Mouse (Mus musculus) limb, embryonic 14.5 days (tissue): Measurements from ENCODE around the gene Ppp6c. TPM values are rescaled to one million over a fixed set of nuclear protein-coding genes. Genes with fewer than 3 reads are reported as not detected.
A peak's percentile ranks its signal among the peaks of the same experiment; 100 is the strongest.

Experiments used
- ATAC-seq: fragments of 200-750 bp; cut with Nextera tagmentation; 2 replicates; pipeline ENCODE4 v1.8.0; 2017; ENCODE audit warnings: low read depth, moderate number of reproducible peaks, moderate TSS enrichment; ENCODE audit not compliant: low FRiP score
- DNase-seq: peaks from one replicate; pipeline ENCODE4 v3.0.0-alpha.2; 2015; ENCODE audit warnings: low spot score
- H3K27ac ChIP-seq: fragments of 300-500 bp; sonication (generic); replicated peaks from 2 replicates; pipeline ENCODE4 v1.5.1; 2014; ENCODE audit warnings: low read depth, mild to moderate bottlenecking, low read length, moderate library complexity, mixed read lengths
- H3K27me3 ChIP-seq: fragments of 300-500 bp; sonication (generic); 2 replicates; pipeline ENCODE4 v1.6.1; 2014; ENCODE audit warnings: low read length, mixed read lengths; ENCODE audit not compliant: control insufficient read depth, insufficient read depth
- H3K36me3 ChIP-seq: fragments of 300-500 bp; sonication (generic); 2 replicates; pipeline ENCODE4 v1.6.1; 2014; ENCODE audit warnings: mild to moderate bottlenecking, low read length, moderate library complexity, mixed read lengths; ENCODE audit not compliant: control insufficient read depth, insufficient read depth
- H3K4me1 ChIP-seq: fragments of 300-500 bp; sonication (generic); 2 replicates; pipeline ENCODE4 v1.6.1; 2014; ENCODE audit warnings: antibody characterized with exemption, low read length, mixed read lengths; ENCODE audit not compliant: control insufficient read depth, insufficient read depth
- H3K4me2 ChIP-seq: fragments of 300-500 bp; sonication (generic); replicated peaks from 2 replicates; pipeline ENCODE4 v1.6.1; 2014; ENCODE audit warnings: low read depth, mild to moderate bottlenecking, low read length, moderate library complexity; ENCODE audit not compliant: severe bottlenecking
- H3K4me3 ChIP-seq: fragments of 300-500 bp; sonication (generic); replicated peaks from 2 replicates; pipeline ENCODE4 v1.5.1; 2014; ENCODE audit warnings: low read length
- H3K9ac ChIP-seq: fragments of 300-500 bp; sonication (generic); 2 replicates; pipeline ENCODE4 v1.6.1; 2014; ENCODE audit warnings: mild to moderate bottlenecking, low read depth, low read length, moderate library complexity; ENCODE audit not compliant: severe bottlenecking
- H3K9me3 ChIP-seq: fragments of 300-500 bp; sonication (generic); 2 replicates; pipeline ENCODE4 v1.6.1; 2016; ENCODE audit warnings: low read length; ENCODE audit not compliant: control insufficient read depth
- POLR2A ChIP-seq: fragments of 200-500 bp; IDR thresholded peaks from 2 replicates; pipeline ENCODE4 v1.8.0; 2012; ENCODE audit warnings: inconsistent platforms, mild to moderate bottlenecking, moderate library complexity, borderline replicate concordance; ENCODE audit not compliant: insufficient read depth, insufficient read length; ENCODE audit errors: extremely low read depth
- WGBS: fragments of 180-500 bp; shearing (Covaris S2); extraction: QIAGEN DNeasy Blood & Tissue Kit; methylation state at CpG from one replicate; pipeline ENCODE4 v1.1.7; 2014; 5-methylcytosine and 5-hydroxymethylcytosine counted together
- polyA plus RNA-seq, 2 experiments: library from polyadenylated mRNA; depleted of rRNA in 1 of 2; stranded (reverse) in 1 of 2; unstranded in 1 of 2; fragments of >200 nt; fragmentation: Nextera tagmentation in 1 of 2; extraction: Ambion mirVana in 1 of 2; gene quantifications; 2 replicates each; pipeline versions ENCODE4 v1.2.1 to v1.2.3; 2012 to 2014

The Ppp6c gene
- polyA plus RNA-seq, 2 experiments, result 50.3 to 74.4 TPM

- Histone ChIP-seq H3K27ac (no peak overlapping the region), H3K4me1 (peaks cover 10% of the 10 kb centered on the region), H3K27me3 (no peaks in the 10 kb centered on the region), H3K4me3 (peak overlapping the region; percentile 66), H3K36me3 (no peaks in the 10 kb centered on the region), H3K4me2 (peak overlapping the region; percentile 60), H3K9ac (0 out of 2 replicates have a peak overlapping the region, but pooled peaks have one; percentile 85), H3K9me3 (no peaks in the 10 kb centered on the region)
- ATAC-seq (no peak), DNase-seq (no peak)
- no peak for TF ChIP-seq POLR2A
Measured at GRCm38 (mm10) chr2:39224621-39225020, 1.6 kb downstream of the Ppp6c start.

GRCm38 (mm10) chr2:39220010-39220409 lies 6.2 kb downstream of the Ppp6c start:
- no peak for TF ChIP-seq POLR2A
- Histone ChIP-seq H3K4me2 (no peak overlapping the region), H3K4me3 (no peak overlapping the region), H3K27me3 (no peaks in the 10 kb centered on the region), H3K36me3 (no peaks in the 10 kb centered on the region), H3K9me3 (no peaks in the 10 kb centered on the region), H3K9ac (no peak overlapping the region), H3K27ac (no peak overlapping the region), H3K4me1 (peaks cover 12% of the 10 kb centered on the region)
- 93% methylated on average over 6 of the region's 6 CpGs for WGBS
- no peak for DNase-seq
- ATAC-seq, result no peak

- no peak overlapping the region for H3K4me2 ChIP-seq
- TF ChIP-seq POLR2A, result no peak
- H3K9me3 ChIP-seq, result no peaks in the 10 kb centered on the region
- H3K36me3 ChIP-seq, result no peaks in the 10 kb centered on the region
- ATAC-seq, result no peak
- no peak overlapping the region for H3K4me3 ChIP-seq
- no peak overlapping the region for H3K27ac ChIP-seq
- H3K9ac ChIP-seq, result no peak overlapping the region
- DNase-seq, result no peak
- 93% methylated on average over 3 of the region's 3 CpGs for WGBS
- no peaks in the 10 kb centered on the region for H3K27me3 ChIP-seq
- peaks cover 7% of the 10 kb centered on the region; the same call in 1 of the 2 replicates for H3K4me1 ChIP-seq
Measured at GRCm38 (mm10) chr2:39219034-39219433, 7.2 kb downstream of the Ppp6c start.

- no peak for TF ChIP-seq POLR2A
- DNase-seq (no peak), ATAC-seq (no peak)
- no peak overlapping the region for H3K27ac ChIP-seq
- no peak overlapping the region for H3K4me2 ChIP-seq
- WGBS, result 94% methylated on average over 4 of the region's 4 CpGs
- H3K27me3 ChIP-seq, result no peaks in the 10 kb centered on the region
- no peak overlapping the region for H3K9ac ChIP-seq
- no peaks in the 10 kb centered on the region for H3K9me3 ChIP-seq
- no peak overlapping the region for H3K4me3 ChIP-seq
- H3K36me3 ChIP-seq, result no peaks in the 10 kb centered on the region
- H3K4me1 ChIP-seq, result peaks cover 12% of the 10 kb centered on the region; the same call in 1 of the 2 replicates
Measured at GRCm38 (mm10) chr2:39217150-39217549, 9.1 kb downstream of the Ppp6c start.

GRCm38 (mm10) chr2:39210738-39211137 lies 15.5 kb downstream of the Ppp6c start:
- ATAC-seq, result no peak
- no peak overlapping the region for H3K4me2 ChIP-seq
- peaks cover 14% of the 10 kb centered on the region for H3K36me3 ChIP-seq
- WGBS, result 92% methylated on average over 4 of the region's 4 CpGs
- DNase-seq, result no peak
- H3K9ac ChIP-seq, result no peak overlapping the region
- H3K4me3 ChIP-seq, result no peak overlapping the region
- H3K4me1 ChIP-seq, result peaks cover 12% of the 10 kb centered on the region; the same call in 1 of the 2 replicates
- no peaks in the 10 kb centered on the region for H3K27me3 ChIP-seq
- H3K9me3 ChIP-seq, result no peaks in the 10 kb centered on the region
- H3K27ac ChIP-seq, result no peak overlapping the region
- TF ChIP-seq POLR2A, result no peak

- 96% methylated on average over 2 of the region's 2 CpGs for WGBS
- no peak for ATAC-seq
- no peaks in the 10 kb centered on the region for H3K9me3 ChIP-seq
- TF ChIP-seq POLR2A, result no peak
- H3K27ac ChIP-seq, result no peak overlapping the region
- peaks cover 33% of the 10 kb centered on the region for H3K36me3 ChIP-seq
- DNase-seq, result no peak
- no peaks in the 10 kb centered on the region for H3K4me1 ChIP-seq
- H3K27me3 ChIP-seq, result no peaks in the 10 kb centered on the region
- H3K4me3 ChIP-seq, result no peak overlapping the region
- H3K4me2 ChIP-seq, result no peak overlapping the region
- H3K9ac ChIP-seq, result no peak overlapping the region
Measured at GRCm38 (mm10) chr2:39203359-39203758, 22.9 kb downstream of the Ppp6c start.
